7 mouse cellular contexts compared by ENCODE assay signal in the genomic region with DNA sequence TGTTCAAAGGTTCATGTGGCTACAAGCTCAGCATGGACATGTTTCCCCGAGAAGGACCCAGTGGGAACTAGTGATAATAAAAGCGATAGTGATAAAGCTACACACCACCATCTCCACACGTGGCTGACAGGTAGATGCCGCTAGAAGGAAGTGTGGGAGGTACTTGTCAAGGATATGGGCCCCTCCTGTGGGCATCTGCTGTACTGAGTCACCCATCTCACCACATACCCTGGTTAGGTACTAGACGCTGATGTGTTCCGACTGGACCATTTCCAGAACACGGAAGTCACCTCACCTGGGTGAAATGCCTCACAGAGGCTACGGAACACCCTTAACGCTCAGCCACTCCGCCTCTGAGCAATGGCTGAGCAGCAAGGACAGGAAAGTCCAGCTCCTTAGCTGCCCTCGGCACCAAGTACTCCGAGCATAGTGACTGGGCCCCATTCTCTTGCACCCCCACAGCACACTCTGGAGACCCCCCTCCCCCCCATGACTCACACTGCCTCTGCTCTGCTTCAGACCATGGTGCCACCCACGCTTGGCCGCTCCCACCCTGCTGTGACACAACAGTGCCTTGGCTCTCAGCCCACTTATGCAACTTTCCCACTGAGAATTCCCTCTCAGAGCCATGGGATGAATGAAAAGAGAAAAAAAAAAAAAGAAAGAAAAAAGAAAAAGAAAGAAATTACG. TPM values are rescaled to one million over a fixed set of nuclear protein-coding genes. Genes with fewer than 3 reads are reported as not detected.
DNase-seq lines count a peak whose midpoint lies in the region; ATAC-seq lines count a peak whose summit lies in the region.

No protein-coding gene starts in this region.

- H3K9me3 ChIP-seq in neural tube, embryonic 13.5 days = no peaks in the 10 kb centered on the region

- no peak overlapping the region for H3K27ac ChIP-seq in neural tube, embryonic 13.5 days (replicated peaks)

- no peak overlapping the region for H3K4me3 ChIP-seq in neural tube, embryonic 13.5 days

- no peak overlapping the region for H3K4me2 ChIP-seq in neural tube, embryonic 13.5 days

- 75% methylated on average over 15 of the region's 15 CpGs for WGBS in neural tube, embryonic 13.5 days

- H3K27me3 ChIP-seq in neural tube, embryonic 13.5 days = no peaks in the 10 kb centered on the region

- ATAC-seq in neural tube, embryonic 13.5 days (ENCODE audit: low read depth) = 0 out of 2 replicates have a peak, but pooled peaks have one; percentile 37

- peaks cover 9% of the 10 kb centered on the region; the same call in 1 of the 2 replicates for H3K36me3 ChIP-seq in neural tube, embryonic 13.5 days

- peaks cover 16% of the 10 kb centered on the region for H3K4me1 ChIP-seq in neural tube, embryonic 13.5 days (replicated peaks)

- DNase-seq in neural tube, embryonic 10.5 days (ENCODE audit: extremely low spot score, low spot score) = no peak
- peak; percentile 93 for DNase-seq in brain, adult 2 months (ENCODE audit: low read depth, low spot score)
- DNase-seq in heart, adult 8-10 months (ENCODE audit: low spot score) = peak; percentile 76
- DNase-seq in layer of hippocampus, postnatal 25 days (ENCODE audit: extremely low spot score in 1 of 2, low spot score in 1 of 2) = peak; percentile 25 to 57
- DNase-seq in retina, embryonic 14.5 days (ENCODE audit: low spot score) = peak; percentile 12
- DNase-seq in spleen, adult 12 weeks (ENCODE audit: low spot score) = no peak

- no peak overlapping the region for H3K9ac ChIP-seq in neural tube, embryonic 13.5 days

RNA-seq across cellular contexts. Expression of a gene that starts 18.4 kb away (rescaled TPM):
- 0.11 TPM in 1 of 2 replicates, not detected in the other for polyA plus RNA-seq in neural tube, embryonic 13.5 days (2015; fragmentation: Nextera tagmentation; extraction: Ambion mirVana)
- under 1 TPM; 0.12 to 0.31 (median 0.22) TPM for total RNA-seq in heart, adult 8-10 months (2022)
- under 1 TPM; 0.28 to 0.37 TPM for total RNA-seq in layer of hippocampus, postnatal 25 days (2021)

Comparison
In these comparisons a context has a peak if more than half of its experiments do, and no peak if none do; other contexts are left out.
1. DNase-seq: peak in brain, adult 2 months (single experiment), heart, adult 8-10 months (single experiment), layer of hippocampus, postnatal 25 days (2 of 2) and retina, embryonic 14.5 days (single experiment); none in neural tube, embryonic 10.5 days (single experiment) and spleen, adult 12 weeks (single experiment).